Mouse (Mus musculus) lung, embryonic 14.5 days (tissue): ENCODE data around the gene Tbr1. TPM values are rescaled to one million over a fixed set of nuclear protein-coding genes. Genes with fewer than 3 reads are reported as not detected.

Source experiments
- ATAC-seq: fragments of 200-750 bp; cut with Nextera tagmentation; 2 replicates; pipeline ENCODE4 v1.8.0; 2017; ENCODE audit warnings: mild to moderate bottlenecking, moderate TSS enrichment, moderate library complexity; ENCODE audit not compliant: insufficient read depth
- DNase-seq: peaks from one replicate; pipeline ENCODE4 v3.0.0-alpha.2; 2015
- H3K27ac ChIP-seq: fragments of 300-500 bp; sonication (generic); 2 replicates; pipeline ENCODE4 v1.5.1; 2014; ENCODE audit warnings: low read depth, mild to moderate bottlenecking, moderate library complexity
- H3K27me3 ChIP-seq: fragments of 300-500 bp; sonication (generic); 2 replicates; pipeline ENCODE4 v1.6.1; 2014; ENCODE audit warnings: low read length, control low read depth; ENCODE audit not compliant: insufficient read depth
- H3K36me3 ChIP-seq: fragments of 300-500 bp; sonication (generic); 2 replicates; pipeline ENCODE4 v1.6.1; 2014; ENCODE audit warnings: control low read depth; ENCODE audit not compliant: insufficient read depth
- H3K4me1 ChIP-seq: fragments of 300-500 bp; sonication (generic); 2 replicates; pipeline ENCODE4 v1.6.1; 2014; ENCODE audit warnings: antibody characterized with exemption, control low read depth; ENCODE audit not compliant: insufficient read depth
- H3K4me2 ChIP-seq: fragments of 300-500 bp; sonication (generic); 2 replicates; pipeline ENCODE4 v1.6.1; 2014; ENCODE audit warnings: mild to moderate bottlenecking
- H3K4me3 ChIP-seq: fragments of 300-500 bp; sonication (generic); 2 replicates; pipeline ENCODE4 v1.5.1; 2014; ENCODE audit warnings: low read depth, low read length
- H3K9ac ChIP-seq: fragments of 300-500 bp; sonication (generic); 2 replicates; pipeline ENCODE4 v1.6.1; 2014
- H3K9me3 ChIP-seq: fragments of 300-500 bp; sonication (generic); 2 replicates; pipeline ENCODE4 v1.6.1; 2016; ENCODE audit warnings: low read depth, low read length, control low read depth
- CTCF ChIP-seq: IDR thresholded peaks from 2 replicates; pipeline ENCODE4 v1.5.1; 2016; ENCODE audit warnings: antibody characterized with exemption, low read depth
- WGBS: fragments of 180-500 bp; shearing (Covaris S2); extraction: QIAGEN DNeasy Blood & Tissue Kit; methylation state at CpG from one replicate; pipeline ENCODE4 v1.1.7; 2014; 5-methylcytosine and 5-hydroxymethylcytosine counted together
- polyA plus RNA-seq: library from polyadenylated mRNA; unstranded; fragments of >200 nt; fragmentation: Nextera tagmentation; extraction: Ambion mirVana; gene quantifications from 2 replicates; pipeline ENCODE4 v1.2.1, GENCODE M21; 2014

The Tbr1 gene
- polyA plus RNA-seq, 1 experiment from 2014 or later = 0.20 TPM

GRCm38 (mm10) chr2:61806346-61806825 is 3.7 kb downstream of the Tbr1 start:
- ATAC-seq (no peak), DNase-seq (no peak)
- H3K4me3 ChIP-seq = no peak overlapping the region
- no peak for TF ChIP-seq CTCF
- WGBS = 1% methylated on average over 3 of the region's 3 CpGs
- H3K27me3 ChIP-seq = peaks cover 93% of the 10 kb centered on the region
- no peak overlapping the region for H3K9ac ChIP-seq
- H3K4me1 ChIP-seq = no peaks in the 10 kb centered on the region
- H3K36me3 ChIP-seq = no peaks in the 10 kb centered on the region
- H3K27ac ChIP-seq = no peak overlapping the region
- no peak overlapping the region for H3K4me2 ChIP-seq
- H3K9me3 ChIP-seq = no peaks in the 10 kb centered on the region

DNA sequence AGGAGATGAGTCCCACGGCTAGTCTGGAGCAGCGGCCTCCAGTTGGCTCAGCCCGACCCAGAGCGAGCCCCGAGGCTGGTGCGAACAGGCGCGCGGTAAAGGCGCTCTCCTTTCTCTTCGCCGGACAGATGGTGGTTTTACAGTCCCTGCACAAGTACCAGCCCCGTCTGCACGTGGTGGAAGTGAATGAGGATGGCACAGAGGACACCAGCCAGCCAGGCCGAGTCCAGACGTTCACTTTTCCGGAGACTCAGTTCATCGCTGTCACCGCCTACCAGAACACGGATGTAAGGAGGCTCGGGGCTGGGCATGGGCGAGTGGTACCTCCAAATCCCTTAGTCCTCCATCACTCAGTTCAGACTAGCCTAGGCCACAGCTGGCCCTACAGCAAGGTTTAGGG is 4.4 kb downstream of the Tbr1 start:
- Histone ChIP-seq H3K27me3 (peaks cover 96% of the 10 kb centered on the region), H3K4me2 (no peak overlapping the region), H3K27ac (no peak overlapping the region), H3K36me3 (no peaks in the 10 kb centered on the region), H3K4me1 (no peaks in the 10 kb centered on the region), H3K4me3 (no peak overlapping the region), H3K9ac (no peak overlapping the region), H3K9me3 (no peaks in the 10 kb centered on the region)
- ATAC-seq = no peak
- TF ChIP-seq CTCF = no peak
- DNase-seq = peak; percentile 37
- WGBS = under 1% methylated on average over 21 of the region's 22 CpGs

DNA sequence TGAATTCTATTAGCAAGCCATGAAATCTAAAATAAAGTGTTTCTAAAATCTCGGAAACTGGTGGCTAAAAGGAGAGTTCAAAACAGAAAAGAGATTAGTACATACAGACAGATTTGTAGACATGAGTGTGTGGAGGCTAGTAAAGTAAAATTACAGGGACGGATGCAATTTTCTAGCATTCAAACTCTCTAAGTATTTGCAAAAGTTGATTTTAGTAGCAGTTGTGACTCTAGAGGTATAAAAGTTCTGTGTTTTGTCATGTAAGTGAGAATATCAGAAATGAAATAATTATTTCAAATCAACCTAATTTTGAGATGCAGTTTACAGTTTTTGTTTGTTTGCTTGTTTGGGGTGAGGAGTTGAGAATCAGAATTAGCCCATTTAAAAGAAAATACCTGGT is 5.1 kb downstream of the Tbr1 start:
- Histone ChIP-seq H3K9ac (no peak overlapping the region), H3K4me2 (no peak overlapping the region), H3K36me3 (no peaks in the 10 kb centered on the region), H3K4me3 (no peak overlapping the region), H3K9me3 (no peaks in the 10 kb centered on the region), H3K27me3 (peaks cover 96% of the 10 kb centered on the region), H3K4me1 (no peaks in the 10 kb centered on the region), H3K27ac (no peak overlapping the region)
- DNase-seq (no peak), ATAC-seq (no peak)
- WGBS = 24% methylated on average over 2 of the region's 2 CpGs
- no peak for TF ChIP-seq CTCF

DNA sequence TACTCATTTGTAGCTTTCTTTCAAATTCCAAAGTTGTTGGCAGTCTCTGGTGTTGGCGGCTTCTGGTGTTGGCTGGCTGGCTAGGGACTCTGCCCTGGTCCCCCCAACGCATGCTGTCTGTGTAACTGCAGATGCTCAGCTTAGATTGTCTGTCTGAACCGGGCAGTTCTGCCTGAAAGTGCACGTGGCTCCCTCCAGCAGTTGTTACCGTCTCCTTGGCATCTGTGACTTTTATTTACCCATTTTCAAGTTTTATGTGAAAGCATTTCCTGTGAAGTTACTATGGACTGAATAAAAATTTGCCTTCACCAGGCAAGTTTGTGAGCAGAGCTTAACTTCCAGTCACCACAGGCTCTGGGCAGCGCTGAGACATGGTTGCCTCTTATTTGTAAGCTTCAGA is 6.0 kb downstream of the Tbr1 start:
- WGBS = 2% methylated on average over 6 of the region's 6 CpGs
- H3K9ac ChIP-seq = no peak overlapping the region
- no peak overlapping the region for H3K4me2 ChIP-seq
- H3K4me3 ChIP-seq = no peak overlapping the region
- no peak for TF ChIP-seq CTCF
- DNase-seq (peak; percentile 17), ATAC-seq (no peak)
- peaks cover 96% of the 10 kb centered on the region for H3K27me3 ChIP-seq
- no peaks in the 10 kb centered on the region for H3K4me1 ChIP-seq
- no peaks in the 10 kb centered on the region for H3K36me3 ChIP-seq
- H3K27ac ChIP-seq = no peak overlapping the region
- H3K9me3 ChIP-seq = no peaks in the 10 kb centered on the region

GRCm38 (mm10) chr2:61809381-61809780 is 6.7 kb downstream of the Tbr1 start:
- no peak for DNase-seq
- WGBS = 3% methylated on average over 1 of the region's 1 CpGs
- peaks cover 96% of the 10 kb centered on the region for H3K27me3 ChIP-seq

DNA sequence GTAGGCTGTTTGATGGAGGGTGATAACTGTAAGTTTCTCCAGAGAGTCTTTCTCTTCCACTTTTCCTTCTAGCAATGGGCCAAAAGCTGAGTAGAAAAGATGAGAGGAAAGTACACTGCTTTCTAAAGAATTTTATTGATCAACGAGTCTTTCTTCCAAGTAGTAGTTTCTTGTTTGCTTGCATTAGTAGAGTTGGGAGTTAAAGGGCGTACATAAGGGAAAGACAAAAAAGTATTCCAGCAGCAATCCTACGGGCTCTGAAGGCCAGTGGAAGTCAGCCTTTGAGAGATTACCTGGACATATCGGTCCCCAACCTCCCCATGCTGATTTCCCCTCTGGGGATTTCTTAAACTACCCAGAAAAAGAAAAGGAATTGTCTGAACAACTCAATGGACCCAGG is 8.0 kb downstream of the Tbr1 start:
- DNase-seq = no peak
- Histone ChIP-seq H3K9ac (no peak overlapping the region), H3K4me1 (0 out of 2 replicates have a peak, but pooled peaks cover 3% of the 10 kb centered on the region), H3K9me3 (no peaks in the 10 kb centered on the region), H3K36me3 (no peaks in the 10 kb centered on the region), H3K4me3 (no peak overlapping the region), H3K27me3 (peaks cover 90% of the 10 kb centered on the region), H3K4me2 (no peak overlapping the region), H3K27ac (no peak overlapping the region)
- no peak for ATAC-seq
- WGBS = 48% methylated on average over 4 of the region's 4 CpGs
- TF ChIP-seq CTCF = no peak

More at GRCm38 (mm10) chr2:61809381-61809780, 6.7 kb downstream of the Tbr1 start:
- TF ChIP-seq CTCF = no peak
- Histone ChIP-seq H3K9ac (no peak overlapping the region), H3K4me1 (no peaks in the 10 kb centered on the region), H3K27ac (no peak overlapping the region), H3K9me3 (no peaks in the 10 kb centered on the region), H3K4me3 (no peak overlapping the region), H3K4me2 (no peak overlapping the region), H3K36me3 (no peaks in the 10 kb centered on the region)
- no peak for ATAC-seq

- no peak overlapping the region for H3K9ac ChIP-seq
- peaks cover 90% of the 10 kb centered on the region for H3K27me3 ChIP-seq
- peak overlapping the region; percentile 85 for H3K4me2 ChIP-seq
- 26% methylated on average over 8 of the region's 8 CpGs for WGBS
- H3K4me1 ChIP-seq = 0 out of 2 replicates have a peak, but pooled peaks cover 3% of the 10 kb centered on the region
- H3K9me3 ChIP-seq = no peaks in the 10 kb centered on the region
- peak; percentile 22 for DNase-seq
- H3K36me3 ChIP-seq = no peaks in the 10 kb centered on the region
- H3K4me3 ChIP-seq = peak overlapping the region; percentile 48
- no peak for TF ChIP-seq CTCF
- no peak for ATAC-seq
- H3K27ac ChIP-seq = no peak overlapping the region
Measured at GRCm38 (mm10) chr2:61811163-61811506, 8.4 kb downstream of the Tbr1 start.
